Mouse (Mus musculus) neural tube, embryonic 11.5 days (tissue): ENCODE measurements at regions not wholly inside any gene's neighbourhood (a gene's known extent, or its start where the extent isn't known, plus 50 kb on each side); places are given as distances from the start of the nearest gene placed in this dataset.

Experiments used
- ATAC-seq: fragments of 200-750 bp; cut with Nextera tagmentation; 2 replicates; pipeline ENCODE4 v1.8.0; 2017; ENCODE audit warnings: moderate number of reproducible peaks, mild to moderate bottlenecking, moderate TSS enrichment, moderate library complexity; ENCODE audit not compliant: insufficient read depth, low FRiP score, low TSS enrichment
- DNase-seq: peaks from one replicate; pipeline ENCODE4 v3.0.0-alpha.2; 2015; ENCODE audit warnings: low spot score
- H3K27ac ChIP-seq: fragments of 300-500 bp; sonication (generic); 2 replicates; pipeline ENCODE4 v1.5.1; 2014; ENCODE audit warnings: low read depth, mild to moderate bottlenecking, low read length
- H3K27me3 ChIP-seq: fragments of 300-500 bp; sonication (generic); 2 replicates; pipeline ENCODE4 v1.6.1; 2014; ENCODE audit warnings: mild to moderate bottlenecking, low read length, mixed read lengths; ENCODE audit not compliant: control insufficient read depth, insufficient read depth
- H3K36me3 ChIP-seq: fragments of 300-500 bp; sonication (generic); 2 replicates; pipeline ENCODE4 v1.6.1; 2014; ENCODE audit warnings: mild to moderate bottlenecking, low read length, moderate library complexity, mixed read lengths; ENCODE audit not compliant: control insufficient read depth, insufficient read depth
- H3K4me1 ChIP-seq: fragments of 300-500 bp; sonication (generic); 2 replicates; pipeline ENCODE4 v1.6.1; 2014; ENCODE audit warnings: low read length, mixed read lengths; ENCODE audit not compliant: control insufficient read depth, insufficient read depth
- H3K4me2 ChIP-seq: fragments of 300-500 bp; sonication (generic); 2 replicates; pipeline ENCODE4 v1.6.1; 2014; ENCODE audit warnings: low read depth, mild to moderate bottlenecking, moderate library complexity
- H3K4me3 ChIP-seq: fragments of 300-500 bp; sonication (generic); 2 replicates; pipeline ENCODE4 v1.5.1; 2014; ENCODE audit warnings: low read depth, low read length
- H3K9ac ChIP-seq: fragments of 300-500 bp; sonication (generic); 2 replicates; pipeline ENCODE4 v1.6.1; 2014; ENCODE audit warnings: mild to moderate bottlenecking, low read length
- H3K9me3 ChIP-seq: fragments of 300-500 bp; sonication (generic); 2 replicates; pipeline ENCODE4 v1.6.1; 2016; ENCODE audit warnings: low read length; ENCODE audit not compliant: control insufficient read depth
- WGBS: fragments of 180-500 bp; shearing (Covaris S2); extraction: QIAGEN DNeasy Blood & Tissue Kit; methylation state at CpG from one replicate; pipeline ENCODE4 v1.1.7; 2014; 5-methylcytosine and 5-hydroxymethylcytosine counted together

DNA sequence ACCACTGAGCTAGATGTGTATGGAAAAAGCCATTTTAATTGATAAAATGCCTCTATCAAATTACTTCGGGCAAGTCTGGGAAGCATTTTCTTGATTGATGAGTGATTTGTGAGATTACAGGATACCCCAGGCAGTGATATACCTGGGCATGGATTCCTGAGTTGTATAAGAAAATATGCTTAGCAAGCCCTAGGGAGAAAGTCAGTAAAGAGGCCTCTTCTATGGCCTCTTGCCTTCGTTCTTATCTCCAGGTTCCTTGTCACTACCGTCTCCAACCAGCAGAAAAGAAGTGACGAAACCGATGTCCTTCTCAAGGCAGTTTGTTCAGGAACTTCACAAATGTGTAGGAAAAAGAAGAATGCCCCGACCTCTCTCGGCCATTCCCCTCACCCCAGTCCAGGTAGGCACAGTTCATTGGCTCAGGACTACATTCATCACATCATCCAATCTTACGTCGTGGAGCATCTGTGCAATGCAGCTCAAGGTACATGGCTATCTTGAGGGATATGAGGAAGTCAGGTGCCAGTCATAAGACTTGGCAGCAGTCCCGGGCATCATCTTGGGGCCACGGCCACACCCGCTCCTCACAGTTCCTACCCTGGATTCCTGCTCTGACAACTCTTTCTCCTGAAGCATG, 310.2 kb downstream of the Cdh11 start:
- no peak overlapping the region for H3K9ac ChIP-seq
- no peaks in the 10 kb centered on the region for H3K27me3 ChIP-seq
- H3K9me3 ChIP-seq, result no peaks in the 10 kb centered on the region
- ATAC-seq (no peak), DNase-seq (no peak)
- no peak overlapping the region for H3K4me3 ChIP-seq
- no peak overlapping the region for H3K27ac ChIP-seq
- H3K4me1 ChIP-seq, result no peaks in the 10 kb centered on the region
- no peaks in the 10 kb centered on the region for H3K36me3 ChIP-seq
- no peak overlapping the region for H3K4me2 ChIP-seq
- 93% methylated on average over 12 of the region's 12 CpGs for WGBS

DNA sequence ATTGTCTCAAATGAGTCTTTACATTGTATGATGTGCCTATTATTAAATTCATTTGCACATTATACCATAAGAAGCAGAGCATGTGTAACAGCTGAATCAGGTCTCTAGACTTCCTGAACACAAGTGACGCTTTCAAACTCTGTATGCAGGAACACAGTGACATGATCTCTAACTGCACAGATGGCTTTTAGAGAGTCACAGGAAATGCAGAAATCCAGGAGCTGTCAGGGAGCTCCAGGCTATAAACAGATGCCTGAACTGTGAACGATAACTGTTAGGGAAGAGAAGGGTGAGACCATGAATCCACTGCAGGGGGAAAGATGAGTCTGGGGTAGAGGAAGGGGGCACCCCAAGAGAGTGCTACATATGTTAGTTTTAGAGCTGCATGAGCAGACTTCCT, 311.2 kb downstream of the Cdh11 start:
- Histone ChIP-seq H3K4me3 (no peak overlapping the region), H3K36me3 (no peaks in the 10 kb centered on the region), H3K9ac (no peak overlapping the region), H3K4me2 (no peak overlapping the region), H3K27ac (no peak overlapping the region), H3K9me3 (no peaks in the 10 kb centered on the region), H3K4me1 (no peaks in the 10 kb centered on the region), H3K27me3 (no peaks in the 10 kb centered on the region)
- DNase-seq, result no peak
- ATAC-seq, result no peak
- WGBS, result 76% methylated on average over 2 of the region's 2 CpGs

- H3K36me3 ChIP-seq, result no peaks in the 10 kb centered on the region
- no peak for DNase-seq
- ATAC-seq, result no peak
- H3K27ac ChIP-seq, result no peak overlapping the region
- H3K9me3 ChIP-seq, result no peaks in the 10 kb centered on the region
- H3K27me3 ChIP-seq, result no peaks in the 10 kb centered on the region
- no peaks in the 10 kb centered on the region for H3K4me1 ChIP-seq
- WGBS, result 91% methylated on average over 1 of the region's 1 CpGs
- no peak overlapping the region for H3K4me2 ChIP-seq
- H3K9ac ChIP-seq, result no peak overlapping the region
- H3K4me3 ChIP-seq, result no peak overlapping the region
Measured at GRCm38 (mm10) chr8:102471352-102471751, 314.1 kb downstream of the Cdh11 start.

DNA sequence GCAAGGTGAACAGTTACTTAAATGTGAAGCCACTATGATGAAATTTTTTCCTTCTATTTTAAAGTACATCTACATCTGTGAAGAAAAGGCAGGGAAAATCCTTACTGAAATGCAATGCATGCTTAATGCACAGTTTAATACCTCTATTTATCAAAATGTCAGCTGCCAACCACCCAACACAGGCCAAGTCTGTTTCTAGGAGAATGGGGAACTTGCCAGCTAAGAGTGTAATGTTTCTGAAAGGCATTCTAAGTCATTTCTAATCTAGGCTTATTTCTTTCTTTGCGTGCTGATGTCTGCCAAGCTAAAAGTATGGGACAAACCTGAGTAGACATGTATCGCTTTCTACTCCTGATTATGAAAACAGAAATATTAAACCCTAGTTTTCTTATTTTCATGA, 322.8 kb downstream of the Cdh11 start:
- no peaks in the 10 kb centered on the region for H3K9me3 ChIP-seq
- H3K4me3 ChIP-seq, result no peak overlapping the region
- no peaks in the 10 kb centered on the region for H3K4me1 ChIP-seq
- no peaks in the 10 kb centered on the region for H3K36me3 ChIP-seq
- H3K9ac ChIP-seq, result no peak overlapping the region
- H3K27ac ChIP-seq, result no peak overlapping the region
- no peak for ATAC-seq
- no peaks in the 10 kb centered on the region for H3K27me3 ChIP-seq
- H3K4me2 ChIP-seq, result no peak overlapping the region
- 96% methylated on average over 2 of the region's 2 CpGs for WGBS
- DNase-seq, result no peak

GRCm38 (mm10) chr8:102443006-102443405, 342.4 kb downstream of the Cdh11 start:
- WGBS, result 93% methylated on average over 4 of the region's 4 CpGs
- Histone ChIP-seq H3K36me3 (no peaks in the 10 kb centered on the region), H3K9ac (no peak overlapping the region), H3K4me3 (no peak overlapping the region), H3K27ac (no peak overlapping the region), H3K4me1 (no peaks in the 10 kb centered on the region), H3K4me2 (no peak overlapping the region), H3K27me3 (no peaks in the 10 kb centered on the region), H3K9me3 (no peaks in the 10 kb centered on the region)
- DNase-seq (no peak), ATAC-seq (no peak)

GRCm38 (mm10) chr8:102421828-102422227, 363.6 kb downstream of the Cdh11 start:
- 69% methylated on average over 2 of the region's 2 CpGs for WGBS
- Histone ChIP-seq H3K27me3 (no peaks in the 10 kb centered on the region), H3K27ac (no peak overlapping the region), H3K4me2 (no peak overlapping the region), H3K4me3 (no peak overlapping the region), H3K9ac (no peak overlapping the region), H3K36me3 (no peaks in the 10 kb centered on the region), H3K4me1 (no peaks in the 10 kb centered on the region), H3K9me3 (no peaks in the 10 kb centered on the region)
- no peak for DNase-seq
- ATAC-seq, result no peak

- Histone ChIP-seq H3K27me3 (no peaks in the 10 kb centered on the region), H3K27ac (no peak overlapping the region), H3K4me2 (no peak overlapping the region), H3K36me3 (no peaks in the 10 kb centered on the region), H3K9ac (no peak overlapping the region), H3K4me3 (no peak overlapping the region), H3K4me1 (no peaks in the 10 kb centered on the region), H3K9me3 (no peaks in the 10 kb centered on the region)
- ATAC-seq (no peak), DNase-seq (no peak)
- WGBS, result 82% methylated on average over 4 of the region's 4 CpGs
Measured at GRCm38 (mm10) chr8:102414931-102415330, 370.5 kb downstream of the Cdh11 start.

DNA sequence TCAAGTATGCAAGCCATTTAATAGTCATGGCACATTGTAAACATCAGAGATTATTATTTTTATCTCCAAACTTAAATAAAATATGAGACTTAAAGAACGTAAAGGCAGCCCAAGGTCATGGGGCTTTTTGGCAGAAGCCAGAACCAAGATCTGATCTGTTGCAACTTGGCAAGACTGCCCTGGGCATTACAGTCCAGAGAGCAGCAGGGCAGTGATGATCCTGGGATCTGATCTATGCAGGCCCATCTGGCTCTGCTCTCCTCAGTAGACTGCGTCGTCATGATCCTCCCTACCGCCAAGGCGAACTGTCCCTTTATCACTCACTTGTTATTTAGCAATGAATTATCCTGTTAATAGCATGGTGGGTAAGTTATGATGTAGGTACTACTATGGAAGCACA, 372.0 kb downstream of the Cdh11 start:
- Histone ChIP-seq H3K4me2 (no peak overlapping the region), H3K9ac (no peak overlapping the region), H3K4me1 (no peaks in the 10 kb centered on the region), H3K9me3 (no peaks in the 10 kb centered on the region), H3K27me3 (no peaks in the 10 kb centered on the region), H3K36me3 (no peaks in the 10 kb centered on the region), H3K27ac (no peak overlapping the region), H3K4me3 (no peak overlapping the region)
- ATAC-seq (no peak), DNase-seq (no peak)
- WGBS, result 96% methylated on average over 5 of the region's 5 CpGs

- ATAC-seq (no peak), DNase-seq (no peak)
- Histone ChIP-seq H3K27ac (no peak overlapping the region), H3K9ac (no peak overlapping the region), H3K4me3 (no peak overlapping the region), H3K9me3 (no peaks in the 10 kb centered on the region), H3K4me1 (no peaks in the 10 kb centered on the region), H3K27me3 (no peaks in the 10 kb centered on the region), H3K36me3 (no peaks in the 10 kb centered on the region), H3K4me2 (no peak overlapping the region)
- WGBS, result 79% methylated on average over 4 of the region's 4 CpGs
Measured at GRCm38 (mm10) chr8:102387591-102387990, 397.9 kb downstream of the Cdh11 start.
